Mouse (Mus musculus) mesoderm, embryonic 11.5 days (tissue): Measurements from ENCODE around the gene Olfr1124.
"Not testable (repeated sequence)": the region's sequence is repeated elsewhere in the genome, so short reads cannot be mapped to it uniquely, and the experiment has no call there.

Source experiments
- DNase-seq: peaks from one replicate; pipeline ENCODE4 v3.0.0-alpha.2; 2012; ENCODE audit warnings: low read depth, low spot score

The Olfr1124 gene

GRCm38 (mm10) chr2:87429975-87430374 is at the start of gene Olfr1124:
Olfr1124 (plus strand) TSS chr2:87430275.
- no peak for DNase-seq

- DNase-seq, result no peak
These were observed 46.1 kb upstream of the Olfr1124 start for GRCm38 (mm10) chr2:87383935-87384334.

DNA sequence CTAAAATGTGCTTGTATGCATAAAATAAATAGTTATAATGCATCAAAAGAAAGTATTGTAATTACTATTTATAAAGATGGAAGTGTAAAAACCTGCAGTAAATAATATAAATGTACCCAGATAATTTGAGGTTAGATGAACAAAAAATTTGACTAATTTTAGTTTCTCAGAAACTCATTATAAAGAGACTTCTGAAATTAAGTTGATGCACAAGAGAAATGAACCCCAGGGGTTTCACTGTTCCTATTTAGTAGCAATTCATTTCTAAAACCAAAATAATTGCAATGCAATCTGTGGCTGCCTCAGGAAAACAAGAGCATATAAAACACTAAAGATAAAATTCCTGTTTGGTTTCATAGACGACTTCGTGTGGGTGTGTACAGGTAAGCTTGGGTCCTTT is 44.5 kb upstream of the Olfr1124 start, which contains the start of gene Olfr1122:
Gene Olfr1122, plus strand, starts transcription at position 301 of the 400 bp plus-strand sequence.
- DNase-seq, result no peak

- not testable (repeated sequence) for DNase-seq
These were observed 36.5 kb upstream of the Olfr1124 start for GRCm38 (mm10) chr2:87393605-87394004.

- DNase-seq, result not testable (repeated sequence)
These were observed 35.4 kb upstream of the Olfr1124 start for GRCm38 (mm10) chr2:87394686-87395085.

DNA sequence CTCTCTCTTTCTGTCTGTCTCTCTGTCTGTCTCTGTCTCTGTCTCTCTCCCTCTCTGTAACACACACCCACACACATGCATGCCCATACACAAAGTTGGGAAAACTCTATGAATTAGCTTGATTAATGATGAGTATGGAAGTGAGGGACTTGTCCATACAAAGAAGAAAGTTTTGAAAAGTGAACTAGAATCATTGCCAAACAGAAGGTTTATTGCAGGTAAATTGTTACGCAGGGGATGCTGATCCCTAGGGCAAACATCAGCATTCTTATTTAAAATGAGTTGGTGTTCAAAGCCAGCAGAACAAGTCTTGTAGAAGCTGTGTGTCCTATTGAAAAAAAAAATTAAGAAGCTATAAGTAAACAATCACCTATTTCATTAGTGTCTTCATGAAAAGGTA is 13.7 kb upstream of the Olfr1124 start, which contains the start of gene Olfr1123:
Gene Olfr1123, plus strand, starts transcription at position 301 of the 400 bp plus-strand sequence.
- no peak for DNase-seq

- no peak for DNase-seq
These were observed 7.7 kb downstream of the Olfr1124 start for GRCm38 (mm10) chr2:87437731-87438130.

GRCm38 (mm10) chr2:87453662-87454061 is 23.6 kb downstream of the Olfr1124 start, which contains the start of gene Olfr1126:
Olfr1126 (plus strand) TSS chr2:87453962.
- no peak for DNase-seq

GRCm38 (mm10) chr2:87461769-87462168 is 31.7 kb downstream of the Olfr1124 start:
- no peak for DNase-seq

GRCm38 (mm10) chr2:87480207-87480606 is 50.1 kb downstream of the Olfr1124 start:
- DNase-seq, result no peak

- no peak for DNase-seq
These were observed 51.1 kb downstream of the Olfr1124 start for GRCm38 (mm10) chr2:87481158-87481557.

- DNase-seq, result no peak
These were observed 52.2 kb downstream of the Olfr1124 start for GRCm38 (mm10) chr2:87482276-87482675.
